ENCODE assay signal across 26 mouse cellular contexts in genomic region chr7:75851290-75851689, GRCm38 (mm10). TPM values are rescaled to one million over a fixed set of nuclear protein-coding genes. Genes with fewer than 3 reads are reported as not detected.
DNase-seq lines count a peak whose midpoint lies in the region; ATAC-seq and TF ChIP-seq lines count a peak whose summit lies in the region.
"Had no signal": no experiment of that assay in that cellular context is flagged by ENCODE, and none has a peak within 500 bp of the region (broad histone marks: within the 10 kb centered on the region; RNA-seq: fewer than 3 reads in every experiment).

No protein-coding gene starts in this region.

- no peak overlapping the region for H3K9ac ChIP-seq in forebrain, embryonic 15.5 days (replicated peaks)
- H3K9ac ChIP-seq in forebrain, embryonic 12.5 days = no peak overlapping the region
- no peak overlapping the region; the same call in 1 of the 2 replicates for H3K9ac ChIP-seq in liver, postnatal 0 days (replicated peaks)
- H3K9ac ChIP-seq in liver, embryonic 12.5 days = no peak overlapping the region
- H3K9ac ChIP-seq in forebrain, embryonic 16.5 days (replicated peaks; ENCODE audit: low read depth, low read length) = no peak overlapping the region
- H3K9ac ChIP-seq: heart, embryonic 13.5 days; midbrain, embryonic 12.5 days had no signal

- peak overlapping the region; percentile 16 for H3K4me2 ChIP-seq in forebrain, embryonic 15.5 days (replicated peaks)
- no peak overlapping the region for H3K4me2 ChIP-seq in forebrain, embryonic 12.5 days
- no peak overlapping the region; the same call in 1 of the 2 replicates for H3K4me2 ChIP-seq in liver, postnatal 0 days (ENCODE audit: low read depth, low read length)
- no peak overlapping the region for H3K4me2 ChIP-seq in liver, embryonic 12.5 days
- H3K4me2 ChIP-seq in forebrain, embryonic 16.5 days (ENCODE audit: low read length) = peak overlapping the region; percentile 25
- H3K4me2 ChIP-seq: heart, embryonic 13.5 days; liver, embryonic 11.5 days; midbrain, embryonic 12.5 days had no signal

- H3K27me3 ChIP-seq in forebrain, embryonic 15.5 days = no peaks in the 10 kb centered on the region
- H3K27me3 ChIP-seq in forebrain, embryonic 12.5 days = no peaks in the 10 kb centered on the region
- H3K27me3 ChIP-seq in liver, postnatal 0 days (ENCODE audit: insufficient read depth, low read length) = no peaks in the 10 kb centered on the region
- no peaks in the 10 kb centered on the region for H3K27me3 ChIP-seq in liver, embryonic 12.5 days (replicated peaks)
- no peaks in the 10 kb centered on the region for H3K27me3 ChIP-seq in forebrain, embryonic 16.5 days (replicated peaks; ENCODE audit: control insufficient read depth, insufficient read depth, low read length)
- H3K27me3 ChIP-seq: heart, embryonic 13.5 days; midbrain, embryonic 12.5 days had no signal

- no peak for TF ChIP-seq CTCF in liver, postnatal 0 days (IDR thresholded peaks at IDR 0.05; ENCODE audit: low read depth)

- H3K9me3 ChIP-seq in forebrain, embryonic 15.5 days = no peaks in the 10 kb centered on the region
- no peaks in the 10 kb centered on the region for H3K9me3 ChIP-seq in forebrain, embryonic 12.5 days
- no peaks in the 10 kb centered on the region for H3K9me3 ChIP-seq in liver, postnatal 0 days (ENCODE audit: low read length)
- H3K9me3 ChIP-seq in liver, embryonic 12.5 days (replicated peaks) = no peaks in the 10 kb centered on the region
- H3K9me3 ChIP-seq in forebrain, embryonic 16.5 days (ENCODE audit: control insufficient read depth, low read length) = no peaks in the 10 kb centered on the region
- H3K9me3 ChIP-seq: heart, embryonic 13.5 days; midbrain, embryonic 12.5 days had no signal

- 76% methylated on average over 10 of the region's 10 CpGs for WGBS in forebrain, embryonic 15.5 days
- WGBS in forebrain, embryonic 12.5 days = 88% methylated on average over 10 of the region's 10 CpGs
- WGBS in liver, postnatal 0 days (ENCODE audit: insufficient replicate concordance) = 71% methylated on average over 10 of the region's 10 CpGs
- 85% methylated on average over 10 of the region's 10 CpGs for WGBS in liver, embryonic 12.5 days (ENCODE audit: insufficient replicate concordance)
- WGBS in forebrain, embryonic 16.5 days = 76% methylated on average over 10 of the region's 10 CpGs

- peak overlapping the region; percentile 38 for H3K27ac ChIP-seq in forebrain, embryonic 15.5 days (replicated peaks)
- H3K27ac ChIP-seq in forebrain, embryonic 12.5 days = no peak overlapping the region
- peak overlapping the region; percentile 89; the same call in 1 of the 2 replicates for H3K27ac ChIP-seq in liver, postnatal 0 days (ENCODE audit: low read depth)
- H3K27ac ChIP-seq in liver, embryonic 12.5 days = no peak overlapping the region
- no peak overlapping the region for H3K27ac ChIP-seq in forebrain, embryonic 16.5 days (ENCODE audit: low read length)
- H3K27ac ChIP-seq: heart, adult 2 months; heart, embryonic 13.5 days; macrophage; midbrain, embryonic 12.5 days had no signal

- no peak for ATAC-seq in forebrain, embryonic 15.5 days (replicated peaks)
- ATAC-seq in forebrain, embryonic 12.5 days (ENCODE audit: low FRiP score) = no peak
- ATAC-seq in liver, postnatal 0 days = no peak
- no peak for ATAC-seq in liver, embryonic 12.5 days
- ATAC-seq in forebrain, embryonic 16.5 days = no peak
- ATAC-seq: inflammation-experienced regulatory T-cells, adult 6 months had no signal

- H3K4me3 ChIP-seq in forebrain, embryonic 15.5 days = no peak overlapping the region
- H3K4me3 ChIP-seq in forebrain, embryonic 12.5 days (replicated peaks) = no peak overlapping the region
- no peak overlapping the region for H3K4me3 ChIP-seq in liver, postnatal 0 days (ENCODE audit: low read depth, low read length)
- no peak overlapping the region for H3K4me3 ChIP-seq in liver, embryonic 12.5 days
- H3K4me3 ChIP-seq in forebrain, embryonic 16.5 days (replicated peaks; ENCODE audit: low read length) = no peak overlapping the region
- H3K4me3 ChIP-seq: heart, adult 2 months; heart, embryonic 13.5 days; midbrain, embryonic 12.5 days had no signal

- no peak for DNase-seq in liver, postnatal 0 days
- peak; percentile 76 for DNase-seq in fat pad, adult 2 months (ENCODE audit: extremely low read depth, low read depth, low spot score)
- DNase-seq in heart, adult 9 months (ENCODE audit: low spot score in 2 of 2) = no peak
- DNase-seq: adrenal gland, postnatal 25 days; B cell, adult 2 months; cerebellum, adult 8-10 months; cerebellum, postnatal 36 days; heart, adult 2 months; heart, postnatal 10 days; kidney, adult 11 months; kidney, postnatal 14 days; lung, adult 2 months; lung, postnatal 10 days; right cerebral cortex, adult 18-20 months; spleen, adult 18-20 months; thymus, adult 18-20 months; thymus, postnatal 25 days had no signal

- H3K4me1 ChIP-seq in forebrain, embryonic 15.5 days = peaks cover 71% of the 10 kb centered on the region
- peaks cover 70% of the 10 kb centered on the region for H3K4me1 ChIP-seq in forebrain, embryonic 12.5 days
- H3K4me1 ChIP-seq in liver, postnatal 0 days (ENCODE audit: insufficient read depth) = peaks cover 57% of the 10 kb centered on the region
- peaks cover 66% of the 10 kb centered on the region for H3K4me1 ChIP-seq in liver, embryonic 12.5 days
- peaks cover 65% of the 10 kb centered on the region for H3K4me1 ChIP-seq in forebrain, embryonic 16.5 days (replicated peaks; ENCODE audit: control insufficient read depth, insufficient read depth, low read length)

- no peak for TF ChIP-seq EP300 in liver, postnatal 0 days (IDR thresholded peaks at IDR 0.05; ENCODE audit: low read depth)

- no peaks in the 10 kb centered on the region for H3K36me3 ChIP-seq in forebrain, embryonic 15.5 days
- no peaks in the 10 kb centered on the region; the same call in 1 of the 2 replicates for H3K36me3 ChIP-seq in forebrain, embryonic 12.5 days (replicated peaks)
- H3K36me3 ChIP-seq in liver, postnatal 0 days (replicated peaks; ENCODE audit: insufficient read depth, low read length) = 0 out of 2 replicates have a peak, but pooled peaks cover 2% of the 10 kb centered on the region
- H3K36me3 ChIP-seq in liver, embryonic 12.5 days = peaks cover 30% of the 10 kb centered on the region
- H3K36me3 ChIP-seq in forebrain, embryonic 16.5 days (ENCODE audit: control insufficient read depth, insufficient read depth) = no peaks in the 10 kb centered on the region
- H3K36me3 ChIP-seq: midbrain, embryonic 12.5 days had no signal

RNA-seq across cellular contexts. Expression of gene Klhl25, which starts 3.2 kb away (rescaled TPM):
- polyA plus RNA-seq in forebrain, embryonic 15.5 days (2015; fragmentation: Nextera tagmentation; extraction: Ambion mirVana) = 40.1 and 42.8 TPM in 2 replicates
- 24.8 and 25.6 TPM in 2 replicates for polyA plus RNA-seq in forebrain, embryonic 12.5 days (2016; fragmentation: Nextera tagmentation; extraction: Ambion mirVana)
- 13.0 and 13.5 TPM in 2 replicates for polyA plus RNA-seq in liver, postnatal 0 days (2015; fragmentation: Nextera tagmentation; extraction: Ambion mirVana)
- 12.1 and 12.2 TPM in 2 replicates for polyA plus RNA-seq in liver, embryonic 12.5 days (2016; fragmentation: Nextera tagmentation; extraction: Ambion mirVana)
- polyA plus RNA-seq in forebrain, embryonic 16.5 days (2015; fragmentation: Nextera tagmentation; extraction: Ambion mirVana) = 43.7 and 52.9 TPM in 2 replicates

Comparison
In these comparisons a context has a peak if more than half of its experiments do, and no peak if none do; other contexts are left out.
1. H3K27ac ChIP-seq: peak in forebrain, embryonic 15.5 days (single experiment) and liver, postnatal 0 days (single experiment); none in forebrain, embryonic 12.5 days (single experiment), liver, embryonic 12.5 days (single experiment) and forebrain, embryonic 16.5 days (single experiment).
2. H3K4me2 ChIP-seq: peak in forebrain, embryonic 15.5 days (single experiment) and forebrain, embryonic 16.5 days (single experiment); none in forebrain, embryonic 12.5 days (single experiment), liver, postnatal 0 days (single experiment) and liver, embryonic 12.5 days (single experiment).